Mouse (Mus musculus): ENCODE data around the gene Arhgef9.

DNA sequence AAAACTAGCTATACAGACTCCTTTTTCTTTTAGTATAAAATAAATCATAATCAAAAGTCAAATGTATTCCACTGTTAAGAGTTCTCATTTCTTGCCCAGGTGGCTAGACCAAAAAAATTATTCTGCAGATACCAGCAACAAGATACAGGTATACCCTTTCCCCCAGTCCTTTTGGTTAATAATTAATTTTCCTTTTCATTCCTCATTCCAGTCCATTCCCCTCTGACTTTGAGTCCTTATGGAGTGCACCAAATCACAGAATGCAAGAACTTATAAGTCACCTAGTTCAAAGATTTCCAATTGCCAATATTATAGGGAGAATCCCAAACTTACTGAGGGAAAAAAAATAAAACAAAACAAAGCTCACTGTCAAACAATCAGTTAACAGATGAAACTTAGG is 33.2 kb downstream of the Arhgef9 start:
- no peak for TF ChIP-seq POLR2A (IDR thresholded peaks at IDR 0.05; ENCODE audit: insufficient read depth, low read depth, low read length)
- no peak for TF ChIP-seq CTCF (IDR thresholded peaks at IDR 0.05; ENCODE audit: insufficient read depth, low read depth, low read length)
